Mouse (Mus musculus) ovary, postnatal 10 days (tissue): ENCODE results near the gene Zfp30.

ENCODE experiments used
- DNase-seq: peaks from one replicate; pipeline ENCODE4 v3.0.0; 2022; ENCODE audit warnings: low spot score

Zfp30 gene

GRCm38 (mm10) chr7:29836816-29837215 is 53.0 kb downstream of the Zfp30 start:
- DNase-seq = no peak

GRCm38 (mm10) chr7:29839256-29839655 is 55.5 kb downstream of the Zfp30 start:
- no peak for DNase-seq

GRCm38 (mm10) chr7:29842105-29842504 is 58.3 kb downstream of the Zfp30 start:
- DNase-seq = no peak
